Mouse (Mus musculus) T-helper 2 cell (primary cell): ENCODE data around the gene Vps72.

Source experiments
- in situ Hi-C: fragments of 300-600 bp; cut with MboI, MseI; formaldehyde crosslinking; loops from one replicate; pipeline ENCODE4 v1.15.1; 2025; ENCODE audit warnings: high pct_unique_total_duplicates

The Vps72 gene

DNA sequence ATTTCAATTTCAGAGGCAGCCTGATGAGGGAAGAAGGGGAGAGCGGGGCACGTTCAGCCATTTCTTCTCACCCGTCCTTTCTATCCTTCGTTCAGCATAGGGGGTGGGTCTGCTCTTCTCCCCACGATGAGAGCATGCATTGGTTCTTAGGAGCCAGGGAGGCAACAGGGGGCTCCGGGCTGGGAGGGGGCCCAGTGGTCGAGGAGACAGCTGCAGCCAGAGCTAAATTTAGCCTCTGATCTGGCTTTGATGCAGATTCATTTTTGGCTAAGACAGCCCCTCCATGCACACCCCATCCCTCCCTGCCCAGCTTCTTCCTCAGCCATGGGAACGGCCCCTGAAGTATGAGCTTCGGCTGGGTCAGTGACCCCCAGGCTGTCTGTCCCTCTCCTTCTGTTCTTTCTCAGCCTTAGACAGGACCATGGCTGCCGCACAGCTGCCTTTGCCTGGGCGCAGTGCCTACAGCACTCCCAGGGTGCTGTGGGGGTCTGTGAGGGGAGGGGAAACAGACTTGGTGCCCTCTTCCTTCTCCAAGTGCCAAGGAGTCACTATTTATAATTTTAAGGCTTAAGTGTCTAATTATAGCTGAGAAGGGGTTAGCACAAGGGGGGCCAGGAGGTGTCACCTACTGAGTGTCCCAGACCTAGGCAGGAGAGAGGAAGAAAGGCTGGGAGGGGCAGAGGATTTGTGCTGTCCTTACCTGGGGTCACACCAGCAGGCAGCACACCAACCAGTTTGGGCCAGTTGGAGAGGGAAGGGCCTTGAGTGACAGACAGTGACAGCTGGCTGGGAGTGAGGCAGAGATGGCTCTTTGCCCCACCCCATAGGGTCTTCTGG, 52.8 kb downstream of the Vps72 start:
- in situ Hi-C loops: no loop called here

DNA sequence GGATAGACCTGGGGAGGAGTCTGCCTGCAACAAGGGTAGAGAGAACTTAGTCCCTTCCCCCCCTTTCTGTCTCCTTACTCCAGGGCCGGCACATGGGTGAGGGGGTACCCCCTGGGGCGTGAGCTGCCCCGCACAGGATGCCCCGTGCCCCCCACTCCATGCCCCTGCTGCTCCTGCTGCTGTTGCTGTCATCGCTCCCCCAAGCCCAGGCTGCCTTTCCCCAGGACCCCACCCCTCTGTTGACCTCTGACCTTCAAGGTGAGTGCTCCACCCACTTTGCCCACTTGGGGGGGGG, 53.4 kb downstream of the Vps72 start:
- in situ Hi-C loops: no loop called here

DNA sequence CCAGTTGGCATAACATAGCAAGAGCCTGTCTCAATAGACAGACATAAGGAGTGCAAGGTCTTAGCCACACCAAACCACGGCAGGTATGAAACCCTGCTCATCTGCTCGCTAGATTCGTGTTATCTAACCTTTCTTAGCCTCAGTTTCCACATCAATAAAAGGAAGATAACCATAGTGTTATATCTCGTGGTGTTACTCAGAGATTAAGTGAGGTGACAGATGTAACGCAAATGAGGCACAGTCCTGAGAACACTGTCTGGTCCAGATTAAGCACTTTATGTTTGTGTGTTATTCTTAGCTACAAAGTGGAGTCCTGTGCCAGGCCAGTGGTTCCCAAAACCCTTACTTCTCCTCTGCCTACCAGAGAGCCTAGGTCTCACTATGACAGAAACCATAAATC, 54.0 kb downstream of the Vps72 start:
- in situ Hi-C loops: no loop called here

DNA sequence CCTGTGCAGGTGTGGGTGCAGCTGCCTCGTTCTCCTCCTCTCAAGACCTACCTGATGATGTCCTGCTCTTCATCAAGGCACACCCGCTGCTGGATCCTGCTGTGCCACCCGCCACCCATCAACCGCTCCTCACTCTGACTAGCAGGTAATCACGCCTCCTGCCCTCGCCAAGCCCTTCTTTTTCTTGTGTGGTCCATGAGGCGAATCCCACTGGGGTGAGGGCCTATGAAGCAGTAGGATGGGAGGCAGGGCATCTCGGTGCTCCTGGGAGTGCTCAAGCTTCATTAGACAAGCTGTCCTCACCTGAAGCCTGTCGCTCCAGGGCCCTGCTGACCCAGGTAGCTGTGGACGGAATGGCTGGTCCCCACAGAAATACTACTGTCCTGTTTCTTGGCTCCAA, 59.2 kb downstream of the Vps72 start:
- in situ Hi-C loops: no loop called here

DNA sequence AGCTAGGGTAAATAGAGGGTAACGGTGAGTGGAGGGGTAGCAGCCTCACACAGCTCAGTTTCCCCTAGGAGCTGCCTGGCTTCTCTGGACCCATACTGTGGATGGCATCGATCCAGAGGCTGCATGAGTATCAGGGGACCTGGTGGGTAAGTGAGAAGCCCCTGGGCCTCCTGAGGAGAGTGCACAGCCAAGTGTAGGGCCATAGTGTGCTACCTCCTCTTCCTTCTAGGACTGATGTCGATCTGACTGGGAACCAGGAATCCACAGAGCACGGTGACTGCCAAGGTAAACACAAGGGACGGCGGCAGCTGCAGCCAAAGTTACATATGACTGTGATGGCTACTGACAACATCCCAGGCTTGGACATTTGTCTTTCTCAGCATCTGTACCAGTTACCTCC, 60.3 kb downstream of the Vps72 start:
- in situ Hi-C loops: no loop called here
